Mouse (Mus musculus) hindbrain, embryonic 16.5 days (tissue): ENCODE measurements around the gene Efcab11. TPM values are rescaled to one million over a fixed set of nuclear protein-coding genes. Genes with fewer than 3 reads are reported as not detected.
A peak's percentile ranks its signal among the peaks of the same experiment; 100 is the strongest.

Experiments used
- ATAC-seq: fragments of 200-750 bp; cut with Nextera tagmentation; 2 replicates; pipeline ENCODE4 v1.8.0; 2017; ENCODE audit warnings: moderate TSS enrichment, moderate library complexity
- H3K27ac ChIP-seq: fragments of 300-500 bp; sonication (generic); 2 replicates; pipeline ENCODE4 v1.5.1; 2014; ENCODE audit warnings: low read depth, mild to moderate bottlenecking, control low read depth, low read length, moderate library complexity
- H3K27me3 ChIP-seq: fragments of 300-500 bp; sonication (generic); replicated peaks from 2 replicates; pipeline ENCODE4 v1.6.1; 2014; ENCODE audit warnings: low read length; ENCODE audit not compliant: control insufficient read depth, insufficient read depth
- H3K36me3 ChIP-seq: fragments of 300-500 bp; sonication (generic); 2 replicates; pipeline ENCODE4 v1.6.1; 2014; ENCODE audit warnings: mild to moderate bottlenecking, low read length, moderate library complexity, mixed read lengths; ENCODE audit not compliant: control insufficient read depth, insufficient read depth
- H3K4me1 ChIP-seq: fragments of 300-500 bp; sonication (generic); 2 replicates; pipeline ENCODE4 v1.6.1; 2014; ENCODE audit warnings: low read depth, low read length; ENCODE audit not compliant: control insufficient read depth, insufficient read depth
- H3K4me2 ChIP-seq: fragments of 300-500 bp; sonication (generic); 2 replicates; pipeline ENCODE4 v1.6.1; 2014; ENCODE audit warnings: mild to moderate bottlenecking, low read length, control low read depth, moderate library complexity
- H3K4me3 ChIP-seq: fragments of 300-500 bp; sonication (generic); 2 replicates; pipeline ENCODE4 v1.5.1; 2014; ENCODE audit warnings: mild to moderate bottlenecking, low read length, control low read depth, moderate library complexity
- H3K9ac ChIP-seq: fragments of 300-500 bp; sonication (generic); 2 replicates; pipeline ENCODE4 v1.6.1; 2014; ENCODE audit warnings: low read depth, mild to moderate bottlenecking, control low read depth, low read length, moderate library complexity
- H3K9me3 ChIP-seq: fragments of 300-500 bp; sonication (generic); 2 replicates; pipeline ENCODE4 v1.6.1; 2014; ENCODE audit warnings: mild to moderate bottlenecking, low read length, moderate library complexity; ENCODE audit not compliant: control insufficient read depth
- WGBS: fragments of 180-500 bp; shearing (Covaris S2); extraction: QIAGEN DNeasy Blood & Tissue Kit; methylation state at CpG from one replicate; pipeline ENCODE4 v1.1.7; 2014; 5-methylcytosine and 5-hydroxymethylcytosine counted together
- polyA plus RNA-seq: library from polyadenylated mRNA; unstranded; fragments of >200 nt; fragmentation: Nextera tagmentation; extraction: Ambion mirVana; gene quantifications from 2 replicates; pipeline ENCODE4 v1.2.1, GENCODE M21; 2015

The Efcab11 gene
- polyA plus RNA-seq, 1 experiment from 2014 or later, result 4.9 TPM

DNA sequence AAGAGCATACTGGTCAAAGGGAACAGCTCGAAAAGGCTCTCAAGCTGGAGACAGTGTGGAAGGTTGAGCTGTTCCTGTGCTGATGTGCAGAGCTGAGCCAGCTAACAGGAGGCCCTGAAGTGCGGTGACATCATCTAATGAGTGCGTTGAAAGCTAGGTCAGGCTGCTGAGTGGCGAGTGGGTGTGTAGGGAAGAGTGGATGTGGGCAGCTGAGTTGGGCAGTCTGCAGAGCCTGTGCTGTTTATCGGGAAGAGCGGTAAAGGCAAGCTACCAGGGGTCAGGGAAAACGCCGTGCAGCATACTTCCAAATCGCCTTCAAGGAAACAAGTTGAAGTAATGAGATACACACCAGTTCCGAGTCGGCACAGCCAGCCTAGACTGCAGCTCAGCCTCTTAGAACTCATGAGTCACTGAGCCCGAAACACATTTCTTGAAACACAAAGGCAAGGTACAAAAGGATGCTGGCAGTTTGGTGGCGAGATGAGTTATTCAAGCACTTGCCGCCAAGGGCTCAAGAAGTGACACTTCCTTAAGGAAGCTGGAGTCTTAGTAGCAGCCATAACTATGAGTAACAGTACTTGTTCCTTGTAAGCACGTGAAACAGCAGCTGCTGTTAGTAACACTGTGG lies 33.7 kb upstream of the Efcab11 start:
- H3K4me1 ChIP-seq, result no peaks in the 10 kb centered on the region
- no peak overlapping the region for H3K9ac ChIP-seq
- no peak overlapping the region for H3K27ac ChIP-seq
- ATAC-seq, result no peak
- H3K4me3 ChIP-seq, result no peak overlapping the region
- no peaks in the 10 kb centered on the region for H3K27me3 ChIP-seq
- peaks cover 14% of the 10 kb centered on the region for H3K36me3 ChIP-seq
- 86% methylated on average over 15 of the region's 15 CpGs for WGBS
- no peak overlapping the region for H3K4me2 ChIP-seq
- H3K9me3 ChIP-seq, result no peaks in the 10 kb centered on the region

DNA sequence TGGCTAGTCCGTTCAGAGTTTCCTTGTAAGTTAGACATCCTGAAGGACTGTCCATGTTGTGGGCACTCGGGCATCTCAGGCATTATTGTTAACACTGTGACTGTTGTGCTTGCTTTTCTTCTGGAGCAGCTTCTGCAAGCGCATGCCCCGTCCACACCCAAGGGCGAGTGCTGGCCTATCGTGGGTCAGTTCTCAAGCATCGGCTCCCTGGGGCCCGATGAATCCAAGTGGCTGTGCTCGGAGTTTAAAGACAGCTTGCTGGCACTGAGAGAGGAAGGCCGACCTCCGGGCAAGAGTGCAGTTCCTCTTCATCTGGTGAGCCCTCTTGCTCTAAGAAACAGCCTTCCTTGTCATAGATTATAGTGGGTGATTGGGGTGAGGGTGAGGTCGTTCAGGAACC lies 27.2 kb upstream of the Efcab11 start:
- Histone ChIP-seq H3K4me2 (no peak overlapping the region), H3K36me3 (peaks cover 20% of the 10 kb centered on the region), H3K9me3 (no peaks in the 10 kb centered on the region), H3K27ac (no peak overlapping the region), H3K27me3 (no peaks in the 10 kb centered on the region), H3K9ac (no peak overlapping the region), H3K4me1 (no peaks in the 10 kb centered on the region), H3K4me3 (no peak overlapping the region)
- 90% methylated on average over 12 of the region's 12 CpGs for WGBS
- no peak for ATAC-seq

DNA sequence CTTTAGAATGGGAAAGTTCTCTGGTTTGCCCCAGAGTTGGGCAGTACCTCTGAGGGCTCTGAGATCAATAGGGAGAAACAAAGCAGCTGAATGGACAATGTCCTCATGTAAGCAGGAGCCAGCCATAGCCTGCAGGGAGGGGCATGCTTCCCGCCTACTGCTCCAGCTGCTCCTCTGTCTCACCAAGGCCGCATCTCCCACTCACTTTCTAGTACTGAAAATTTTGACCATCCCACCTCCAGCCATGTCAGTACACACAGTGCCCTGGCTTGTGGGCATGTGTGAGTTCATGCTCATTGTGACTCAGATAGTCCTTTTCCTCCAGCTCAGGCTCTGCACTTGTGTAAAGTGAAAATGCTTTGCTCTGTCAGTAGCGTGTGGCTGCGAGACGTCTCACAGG lies 20.3 kb upstream of the Efcab11 start:
- H3K27me3 ChIP-seq, result no peaks in the 10 kb centered on the region
- H3K9ac ChIP-seq, result no peak overlapping the region
- peaks cover 17% of the 10 kb centered on the region for H3K36me3 ChIP-seq
- no peaks in the 10 kb centered on the region for H3K9me3 ChIP-seq
- WGBS, result 82% methylated on average over 5 of the region's 5 CpGs
- no peak overlapping the region for H3K4me3 ChIP-seq
- no peaks in the 10 kb centered on the region for H3K4me1 ChIP-seq
- no peak for ATAC-seq
- no peak overlapping the region for H3K27ac ChIP-seq
- H3K4me2 ChIP-seq, result no peak overlapping the region

DNA sequence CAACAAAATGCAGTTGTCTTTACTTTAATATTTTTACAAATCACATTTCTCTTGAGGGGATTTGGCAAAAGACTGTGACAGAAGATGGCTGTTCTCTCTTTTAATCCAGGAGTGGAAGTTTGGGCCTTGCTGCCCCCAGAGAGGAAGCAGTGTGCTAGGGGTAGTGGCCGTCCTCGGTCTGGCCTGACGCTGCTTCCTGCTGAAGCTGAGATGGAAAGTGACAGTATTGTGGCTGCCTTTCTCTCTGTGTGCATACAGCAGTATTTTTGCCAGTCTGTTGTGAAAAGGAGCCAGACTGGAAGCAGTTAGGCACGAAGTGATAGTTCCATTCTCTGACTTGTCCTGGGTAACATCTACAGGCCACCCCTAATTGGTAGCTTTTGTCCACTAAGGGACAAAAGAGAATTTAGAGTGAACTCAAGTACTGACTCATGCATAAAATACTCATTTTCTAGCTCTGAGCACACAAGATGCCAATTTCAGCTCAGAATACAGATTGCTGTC lies 18.7 kb upstream of the Efcab11 start:
- Histone ChIP-seq H3K27ac (no peak overlapping the region), H3K4me2 (no peak overlapping the region), H3K4me1 (no peaks in the 10 kb centered on the region), H3K27me3 (no peaks in the 10 kb centered on the region), H3K9me3 (no peaks in the 10 kb centered on the region), H3K36me3 (peaks cover 15% of the 10 kb centered on the region), H3K9ac (no peak overlapping the region), H3K4me3 (no peak overlapping the region)
- ATAC-seq, result 0 out of 2 replicates have a peak, but pooled peaks have one; percentile 24
- WGBS, result 58% methylated on average over 4 of the region's 4 CpGs

DNA sequence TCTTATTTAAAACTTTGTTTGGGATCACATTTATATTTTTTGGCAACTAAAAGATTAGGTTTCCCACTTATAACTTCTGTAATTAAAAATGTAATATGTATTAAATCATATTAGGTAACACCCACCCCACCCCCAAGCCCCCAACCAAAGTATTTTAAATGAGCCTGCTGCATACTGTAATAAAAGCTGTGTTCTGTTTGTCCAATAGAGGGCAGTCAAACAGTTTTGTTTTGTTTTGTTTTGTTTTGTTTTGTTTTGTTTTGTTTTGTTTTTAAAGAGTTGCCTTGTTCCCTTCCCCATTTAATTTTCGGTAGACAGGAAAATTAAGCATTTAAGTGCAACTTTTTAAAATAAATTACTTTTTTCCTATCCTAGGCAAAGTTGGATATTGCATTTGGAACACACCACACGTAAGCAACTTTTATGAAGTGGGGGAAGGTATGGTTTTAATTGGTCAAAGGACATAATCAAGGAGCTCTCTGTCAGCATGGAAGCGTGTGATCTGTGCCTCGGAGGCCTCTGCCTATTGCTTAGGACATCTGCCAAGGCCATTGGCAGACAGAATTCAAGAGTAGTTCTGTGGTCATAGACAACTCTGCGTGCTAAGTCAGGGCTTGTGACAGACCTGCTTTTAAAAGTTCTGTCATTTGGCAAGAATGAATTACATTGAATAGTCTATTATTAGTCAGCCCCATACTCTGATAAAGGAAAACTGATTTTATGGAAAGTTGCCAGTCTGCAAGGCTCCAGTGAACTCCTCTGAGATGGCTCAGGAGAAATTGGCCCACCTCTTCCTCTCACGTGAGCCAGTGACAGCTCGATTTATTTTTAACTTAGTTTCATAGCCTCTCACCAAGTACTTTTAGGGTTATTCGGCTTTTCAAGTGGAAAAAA lies 18.0 kb upstream of the Efcab11 start:
- H3K27me3 ChIP-seq, result no peaks in the 10 kb centered on the region
- H3K9ac ChIP-seq, result no peak overlapping the region
- H3K4me1 ChIP-seq, result no peaks in the 10 kb centered on the region
- WGBS, result 73% methylated on average over 8 of the region's 8 CpGs
- H3K4me2 ChIP-seq, result no peak overlapping the region
- no peak overlapping the region for H3K27ac ChIP-seq
- ATAC-seq, result no peak
- no peak overlapping the region for H3K4me3 ChIP-seq
- peaks cover 15% of the 10 kb centered on the region for H3K36me3 ChIP-seq
- no peaks in the 10 kb centered on the region for H3K9me3 ChIP-seq

DNA sequence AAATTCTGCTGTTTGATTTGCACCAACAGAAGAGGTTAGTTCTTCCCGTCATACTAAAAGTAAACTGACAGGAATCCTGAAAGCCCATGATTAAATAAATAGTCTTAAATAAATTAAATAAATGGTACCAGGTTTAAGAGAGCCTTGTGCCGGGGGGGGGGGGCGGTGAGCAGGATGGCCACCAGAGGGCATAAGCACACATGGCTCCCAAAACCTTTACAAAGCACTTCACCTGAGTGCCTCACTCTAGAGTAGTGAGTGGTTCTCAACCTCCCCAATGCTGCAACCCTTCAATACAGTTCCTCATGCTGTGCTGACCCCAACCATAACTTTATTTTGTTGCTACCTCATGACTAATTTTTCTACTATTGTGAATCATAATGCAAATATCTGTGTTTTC lies 15.8 kb upstream of the Efcab11 start:
- Histone ChIP-seq H3K4me1 (no peaks in the 10 kb centered on the region), H3K9me3 (no peaks in the 10 kb centered on the region), H3K36me3 (peaks cover 14% of the 10 kb centered on the region), H3K27ac (no peak overlapping the region), H3K4me2 (no peak overlapping the region), H3K9ac (no peak overlapping the region), H3K4me3 (no peak overlapping the region), H3K27me3 (no peaks in the 10 kb centered on the region)
- ATAC-seq, result no peak
- 48% methylated on average over 2 of the region's 3 CpGs for WGBS

DNA sequence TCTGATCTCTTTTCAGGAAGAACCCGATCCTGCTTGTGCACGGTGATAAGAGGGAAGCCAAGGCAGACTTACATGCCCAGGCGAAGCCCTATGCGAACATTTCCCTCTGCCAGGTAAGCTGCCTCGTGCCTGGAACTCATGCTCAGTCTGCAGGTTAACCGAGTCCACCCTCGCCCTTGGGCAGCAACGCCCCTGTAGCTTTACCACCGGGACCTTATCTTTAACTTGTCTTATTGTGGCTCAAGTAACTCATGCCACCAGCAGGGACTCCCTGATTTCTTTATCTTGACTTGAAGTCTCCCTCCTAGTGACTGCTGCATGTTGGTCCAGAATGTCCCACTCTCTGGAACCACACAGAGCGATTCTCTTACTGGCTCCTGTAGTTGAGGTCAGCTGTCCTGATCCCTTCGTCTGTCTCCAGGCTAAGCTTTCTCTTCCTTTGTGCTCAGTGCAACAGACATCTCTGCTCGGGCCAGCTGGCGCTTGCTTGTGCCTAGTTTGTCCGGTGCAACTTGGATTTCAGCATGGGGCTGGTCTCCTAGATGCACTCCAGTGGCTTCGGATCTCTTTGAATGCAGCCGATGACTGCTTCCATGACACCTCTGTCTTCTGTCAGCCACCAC lies 14.1 kb upstream of the Efcab11 start:
- Histone ChIP-seq H3K9me3 (no peaks in the 10 kb centered on the region), H3K4me3 (no peak overlapping the region), H3K9ac (no peak overlapping the region), H3K4me1 (no peaks in the 10 kb centered on the region), H3K27me3 (no peaks in the 10 kb centered on the region), H3K27ac (no peak overlapping the region), H3K36me3 (peaks cover 22% of the 10 kb centered on the region), H3K4me2 (no peak overlapping the region)
- peak; percentile 63; the same call in 1 of the 2 replicates for ATAC-seq
- WGBS, result 85% methylated on average over 16 of the region's 16 CpGs

DNA sequence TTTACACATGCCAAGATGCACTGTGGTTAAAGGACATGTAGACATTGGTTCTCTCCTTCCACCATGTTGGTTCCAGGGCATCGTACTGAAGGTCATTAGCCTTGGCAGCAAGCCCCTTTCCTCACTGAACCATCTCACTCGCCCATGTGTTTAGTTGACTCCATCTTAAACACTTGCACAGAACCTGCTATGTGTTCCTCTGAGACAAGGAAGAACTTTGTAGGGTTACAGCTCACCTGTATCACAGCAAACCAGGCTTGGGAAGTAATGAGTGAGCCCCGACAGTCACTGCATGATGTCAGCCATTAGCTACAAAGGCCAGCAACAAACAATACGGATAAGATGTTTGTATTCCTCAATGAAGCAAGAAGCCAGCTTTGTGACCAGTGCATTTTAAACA lies 13.6 kb upstream of the Efcab11 start:
- Histone ChIP-seq H3K9ac (no peak overlapping the region), H3K27ac (no peak overlapping the region), H3K4me1 (no peaks in the 10 kb centered on the region), H3K36me3 (peaks cover 22% of the 10 kb centered on the region), H3K4me3 (no peak overlapping the region), H3K4me2 (no peak overlapping the region), H3K9me3 (no peaks in the 10 kb centered on the region), H3K27me3 (no peaks in the 10 kb centered on the region)
- no peak for ATAC-seq
- 91% methylated on average over 4 of the region's 4 CpGs for WGBS
